Mouse (Mus musculus): ENCODE data around the gene Rgs3. TPM values are rescaled to one million over a fixed set of nuclear protein-coding genes. Genes with fewer than 3 reads are reported as not detected.

The Rgs3 gene
- polyA plus RNA-seq, 1 experiment = 43.1 TPM

GRCm38 (mm10) chr4:62663348-62663747, 103.7 kb downstream of the Rgs3 start:
- H3K27me3 ChIP-seq (replicated peaks; ENCODE audit: control insufficient read depth, insufficient read depth, low read length) = no peaks in the 10 kb centered on the region
- no peaks in the 10 kb centered on the region for H3K36me3 ChIP-seq (ENCODE audit: control insufficient read depth, insufficient read depth, low read length)
- TF ChIP-seq CTCF (conservative IDR thresholded peaks at IDR 0.05; ENCODE audit: insufficient read depth, insufficient read length, low read depth, low read length) (no peak), POLR2A (IDR thresholded peaks at IDR 0.05; ENCODE audit: low read depth, low read length) (no peak)
- DNase-seq = peak; percentile 44
- peaks cover 8% of the 10 kb centered on the region; the same call in 1 of the 2 replicates for H3K4me1 ChIP-seq (ENCODE audit: control insufficient read depth, insufficient read depth, low read length)
- H3K4me3 ChIP-seq (ENCODE audit: insufficient read depth, low read depth, low read length) = no peak overlapping the region
- 31% methylated on average over 6 of the region's 6 CpGs for WGBS
- peak overlapping the region; percentile 37 for H3K27ac ChIP-seq (ENCODE audit: insufficient read depth, low read depth, low read length)

- H3K4me1 ChIP-seq (ENCODE audit: control insufficient read depth, insufficient read depth, low read length) = peaks cover 9% of the 10 kb centered on the region; the same call in 1 of the 2 replicates
- H3K4me3 ChIP-seq (ENCODE audit: insufficient read depth, low read depth, low read length) = no peak overlapping the region
- H3K27ac ChIP-seq (ENCODE audit: insufficient read depth, low read depth, low read length) = no peak overlapping the region
- no peaks in the 10 kb centered on the region for H3K27me3 ChIP-seq (replicated peaks; ENCODE audit: control insufficient read depth, insufficient read depth, low read length)
- TF ChIP-seq CTCF (conservative IDR thresholded peaks at IDR 0.05; ENCODE audit: insufficient read depth, insufficient read length, low read depth, low read length) = no peak
- no peak for TF ChIP-seq POLR2A (IDR thresholded peaks at IDR 0.05; ENCODE audit: low read depth, low read length)
- H3K36me3 ChIP-seq (ENCODE audit: control insufficient read depth, insufficient read depth, low read length) = no peaks in the 10 kb centered on the region
- WGBS = 64% methylated on average over 2 of the region's 2 CpGs
- no peak for DNase-seq
Observed at GRCm38 (mm10) chr4:62665842-62666241, 106.2 kb downstream of the Rgs3 start.

GRCm38 (mm10) chr4:62668666-62669065, 109.0 kb downstream of the Rgs3 start:
- H3K27ac ChIP-seq (ENCODE audit: insufficient read depth, low read depth, low read length) = no peak overlapping the region

DNA sequence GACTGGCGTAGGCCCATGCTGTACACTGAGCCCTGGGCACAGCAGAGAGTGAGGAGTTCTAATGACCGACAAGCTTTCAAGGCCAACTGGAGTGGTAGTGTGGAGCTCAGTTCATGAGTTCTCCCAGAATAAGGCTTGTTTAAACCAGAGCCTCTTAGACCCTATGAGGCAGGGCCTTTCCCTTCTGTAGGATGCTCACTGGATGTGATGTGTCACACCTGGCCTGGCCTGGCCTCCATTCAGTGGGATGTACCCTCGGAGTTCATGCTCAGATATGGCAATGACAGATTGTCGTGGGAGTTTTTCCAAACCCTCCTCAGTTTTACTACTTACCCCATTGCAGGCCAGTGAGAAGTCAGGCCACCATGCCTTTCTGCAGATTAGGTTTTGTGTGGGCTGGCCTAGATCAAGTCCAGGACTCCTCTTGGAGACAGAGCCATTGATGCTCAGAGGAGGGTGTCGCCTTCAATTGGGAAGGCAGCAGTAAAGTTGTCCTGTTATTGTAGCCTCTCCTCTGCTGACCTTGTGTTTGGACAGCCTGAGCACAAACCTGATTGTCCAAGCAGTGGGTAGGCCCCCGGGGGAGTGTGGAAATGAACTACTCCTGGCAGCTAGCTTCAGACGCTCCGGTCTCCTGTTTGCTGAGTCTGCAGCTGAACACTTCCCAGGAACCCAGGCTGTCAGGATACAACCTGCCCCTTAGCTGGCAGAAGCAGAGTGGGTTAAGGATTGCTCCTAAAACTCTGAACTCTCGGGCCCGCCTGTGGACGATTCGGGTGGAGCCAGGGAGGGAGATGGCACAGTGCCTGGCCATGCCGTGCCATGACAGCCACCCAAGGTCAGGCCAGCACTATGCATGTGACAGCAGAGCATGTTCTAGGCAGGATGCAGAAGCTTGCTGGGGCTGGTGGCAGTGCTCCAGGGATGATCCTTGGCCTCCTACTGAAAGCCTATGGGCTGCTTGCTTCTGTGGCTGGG, 109.7 kb downstream of the Rgs3 start:
- Histone ChIP-seq H3K4me3 (ENCODE audit: insufficient read depth, low read depth, low read length) (no peak overlapping the region), H3K27ac (ENCODE audit: insufficient read depth, low read depth, low read length) (no peak overlapping the region), H3K27me3 (replicated peaks; ENCODE audit: control insufficient read depth, insufficient read depth, low read length) (no peaks in the 10 kb centered on the region), H3K4me1 (ENCODE audit: control insufficient read depth, insufficient read depth, low read length) (peaks cover 3% of the 10 kb centered on the region; the same call in 1 of the 2 replicates), H3K36me3 (ENCODE audit: control insufficient read depth, insufficient read depth, low read length) (no peaks in the 10 kb centered on the region)
- no peak for TF ChIP-seq POLR2A (IDR thresholded peaks at IDR 0.05; ENCODE audit: low read depth, low read length)
- TF ChIP-seq CTCF (conservative IDR thresholded peaks at IDR 0.05; ENCODE audit: insufficient read depth, insufficient read length, low read depth, low read length) = no peak
- WGBS = 48% methylated on average over 13 of the region's 13 CpGs
- peak; percentile 61 for DNase-seq

More at GRCm38 (mm10) chr4:62668666-62669065, 109.0 kb downstream of the Rgs3 start:
- H3K4me1 ChIP-seq (ENCODE audit: control insufficient read depth, insufficient read depth, low read length) = peaks cover 3% of the 10 kb centered on the region; the same call in 1 of the 2 replicates
- H3K27me3 ChIP-seq (replicated peaks; ENCODE audit: control insufficient read depth, insufficient read depth, low read length) = no peaks in the 10 kb centered on the region
- 91% methylated on average over 8 of the region's 8 CpGs for WGBS
- TF ChIP-seq POLR2A (IDR thresholded peaks at IDR 0.05; ENCODE audit: low read depth, low read length) (no peak), CTCF (conservative IDR thresholded peaks at IDR 0.05; ENCODE audit: insufficient read depth, insufficient read length, low read depth, low read length) (no peak)
- H3K4me3 ChIP-seq (ENCODE audit: insufficient read depth, low read depth, low read length) = no peak overlapping the region
- no peak for DNase-seq
- no peaks in the 10 kb centered on the region for H3K36me3 ChIP-seq (ENCODE audit: control insufficient read depth, insufficient read depth, low read length)

- WGBS = 47% methylated on average over 9 of the region's 9 CpGs
- TF ChIP-seq POLR2A (IDR thresholded peaks at IDR 0.05; ENCODE audit: low read depth, low read length) = no peak
- TF ChIP-seq CTCF (conservative IDR thresholded peaks at IDR 0.05; ENCODE audit: insufficient read depth, insufficient read length, low read depth, low read length) = no peak
- Histone ChIP-seq H3K27ac (ENCODE audit: insufficient read depth, low read depth, low read length) (no peak overlapping the region), H3K27me3 (replicated peaks; ENCODE audit: control insufficient read depth, insufficient read depth, low read length) (no peaks in the 10 kb centered on the region), H3K4me3 (ENCODE audit: insufficient read depth, low read depth, low read length) (no peak overlapping the region), H3K36me3 (ENCODE audit: control insufficient read depth, insufficient read depth, low read length) (no peaks in the 10 kb centered on the region), H3K4me1 (ENCODE audit: control insufficient read depth, insufficient read depth, low read length) (peaks cover 3% of the 10 kb centered on the region; the same call in 1 of the 2 replicates)
- no peak for DNase-seq
Observed at GRCm38 (mm10) chr4:62673531-62674030, 113.9 kb downstream of the Rgs3 start.

GRCm38 (mm10) chr4:62674031-62674995, 114.7 kb downstream of the Rgs3 start:
- H3K27me3 ChIP-seq (replicated peaks; ENCODE audit: control insufficient read depth, insufficient read depth, low read length) = no peaks in the 10 kb centered on the region
- DNase-seq = no peak

More at GRCm38 (mm10) chr4:62674031-62674995, 114.7 kb downstream of the Rgs3 start:
- Histone ChIP-seq H3K36me3 (ENCODE audit: control insufficient read depth, insufficient read depth, low read length) (no peaks in the 10 kb centered on the region), H3K4me1 (ENCODE audit: control insufficient read depth, insufficient read depth, low read length) (peaks cover 3% of the 10 kb centered on the region; the same call in 1 of the 2 replicates), H3K4me3 (ENCODE audit: insufficient read depth, low read depth, low read length) (peak overlapping the region; percentile 50), H3K27ac (ENCODE audit: insufficient read depth, low read depth, low read length) (no peak overlapping the region)
- TF ChIP-seq POLR2A (IDR thresholded peaks at IDR 0.05; ENCODE audit: low read depth, low read length) = no peak
- TF ChIP-seq CTCF (conservative IDR thresholded peaks at IDR 0.05; ENCODE audit: insufficient read depth, insufficient read length, low read depth, low read length) = no peak
- WGBS = 22% methylated on average over 30 of the region's 30 CpGs

Measured in kidney, adult 2 months (tissue).